Mouse (Mus musculus) embryo, embryonic 10 days (tissue): ENCODE results near the gene Bmx.

Experiments used
- DNase-seq: peaks from one replicate; pipeline ENCODE4 v3.0.0-alpha.2; 2015; ENCODE audit warnings: low spot score

The Bmx gene

GRCm38 (mm10) chrX:164258057-164258456, at the start of gene Bmx:
TSS of gene Bmx (minus strand) at chrX:164258193.
- no peak for DNase-seq

DNA sequence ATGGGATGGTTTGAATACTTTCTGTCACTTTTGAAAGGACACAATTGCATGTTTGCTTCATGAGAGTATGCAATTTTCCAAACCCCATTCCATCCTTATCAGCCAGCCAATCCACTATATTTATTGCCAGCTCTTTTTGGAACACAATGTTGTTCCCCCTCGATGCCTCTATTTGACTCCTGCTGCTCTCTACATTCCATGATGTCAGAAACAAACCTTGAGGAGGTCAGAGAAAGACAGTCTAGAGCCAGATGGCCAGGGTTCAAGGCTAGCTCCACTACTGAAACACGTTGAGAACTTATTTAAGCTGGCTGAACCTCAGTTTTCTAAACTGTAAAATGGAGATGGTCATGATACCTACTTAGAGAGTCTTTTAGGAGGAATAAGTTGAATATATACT, 48.3 kb upstream of the Bmx start:
- no peak for DNase-seq

DNA sequence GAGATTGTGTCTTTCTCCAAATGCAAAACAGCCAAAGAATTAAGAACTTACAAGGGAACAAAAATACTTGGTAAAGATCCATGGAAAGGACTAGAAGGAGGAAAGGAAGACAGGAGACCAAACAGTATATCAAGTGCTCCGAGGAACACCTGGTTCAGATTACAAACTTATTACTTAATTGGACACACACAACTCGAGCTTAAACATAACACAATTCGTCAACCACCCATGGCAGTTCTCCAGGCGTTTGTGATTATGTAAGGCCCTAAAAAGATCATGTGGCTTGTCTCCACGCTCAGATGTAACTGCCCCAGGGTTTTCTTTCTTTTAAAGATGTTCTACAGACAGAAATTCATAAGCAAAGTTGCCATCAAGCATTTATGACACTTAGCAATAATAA, 33.2 kb upstream of the Bmx start:
- peak; percentile 13 for DNase-seq

DNA sequence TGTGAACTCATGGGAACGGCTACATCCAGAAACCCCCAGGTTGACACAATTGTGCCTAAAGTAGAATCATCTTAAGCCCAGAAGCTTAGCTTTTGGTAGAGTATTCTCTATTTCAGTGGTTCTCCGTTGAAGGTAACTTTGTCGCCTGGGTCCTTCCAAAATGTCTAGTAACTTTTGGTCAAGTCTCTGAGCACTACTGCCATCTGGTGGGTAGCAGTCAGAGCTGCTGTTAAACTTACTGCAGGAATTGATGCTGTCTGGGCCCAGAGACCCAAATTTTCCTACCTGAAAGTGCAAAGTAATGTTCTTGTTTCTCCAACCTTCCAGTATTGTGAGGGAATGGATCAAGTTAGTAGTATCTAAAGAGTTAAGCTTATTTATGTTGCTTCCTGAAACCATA, 29.1 kb upstream of the Bmx start:
- peak; percentile 57 for DNase-seq

- no peak for DNase-seq
These were observed 25.8 kb upstream of the Bmx start for GRCm38 (mm10) chrX:164283808-164284207.

GRCm38 (mm10) chrX:164280918-164281647, 23.1 kb upstream of the Bmx start:
- DNase-seq = no peak

DNA sequence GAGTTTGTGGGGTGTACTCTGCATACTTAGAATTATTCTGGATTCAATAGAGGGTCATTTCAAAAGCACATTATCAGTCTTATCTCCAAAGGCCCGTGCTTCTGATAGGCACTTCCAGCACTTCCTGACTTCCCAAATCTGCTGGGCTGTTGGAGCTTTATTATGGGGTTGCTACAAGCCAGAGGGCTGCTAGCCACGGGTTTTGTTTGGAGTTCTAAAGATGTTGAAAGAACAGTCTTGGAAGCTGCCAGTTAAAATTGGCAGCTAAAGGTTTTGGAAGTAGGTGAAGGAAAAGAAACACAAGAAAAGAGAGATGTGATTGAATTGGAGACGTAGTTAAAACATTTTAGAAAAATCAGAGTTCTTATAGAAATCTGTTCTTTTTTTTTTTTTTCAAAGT, 17.5 kb upstream of the Bmx start:
- DNase-seq = no peak

DNA sequence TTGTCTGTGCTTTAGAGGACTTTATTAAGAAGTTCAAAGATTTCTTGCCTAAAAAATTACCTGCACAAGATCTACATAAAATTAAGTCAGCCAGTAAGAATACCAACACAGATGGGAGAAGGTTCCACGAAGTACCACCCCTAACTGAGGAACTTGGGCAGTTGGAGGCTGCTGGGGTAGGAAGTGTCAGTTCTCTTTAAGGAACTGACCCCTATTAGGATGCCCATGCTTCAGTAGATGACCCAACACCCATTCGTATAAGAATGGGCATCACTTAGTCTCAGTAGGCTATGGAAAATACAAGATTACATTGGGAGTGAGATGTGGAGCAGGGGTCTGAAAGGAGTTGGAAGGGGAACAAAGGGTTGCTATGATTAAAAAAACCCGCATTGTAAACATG, 12.6 kb upstream of the Bmx start:
- DNase-seq = no peak

GRCm38 (mm10) chrX:164269285-164269761, 11.3 kb upstream of the Bmx start, which contains the start of gene Pir:
TSS of gene Pir (plus strand) at chrX:164269371.
- peak; percentile 67 for DNase-seq

DNA sequence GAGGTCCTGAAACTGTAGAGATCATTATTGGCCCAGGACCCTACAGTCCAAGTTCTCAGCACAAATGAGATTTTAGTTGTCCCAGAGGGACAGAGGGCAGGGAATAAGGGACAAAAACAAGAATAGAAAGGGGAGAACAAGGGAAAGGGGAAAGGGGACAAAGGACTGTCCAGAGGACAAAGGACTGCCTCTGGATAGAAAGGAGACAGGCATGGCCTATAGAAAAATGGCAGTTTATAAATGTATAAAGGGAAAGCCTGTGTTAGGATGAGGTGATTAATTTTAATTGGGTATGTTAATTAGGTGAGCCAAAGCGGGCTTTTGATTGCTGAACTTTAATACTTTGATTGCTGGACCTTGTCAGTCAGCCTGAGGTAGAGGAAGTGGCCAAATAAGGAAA, 6.9 kb upstream of the Bmx start:
- DNase-seq = no peak

GRCm38 (mm10) chrX:164262286-164262685, 4.3 kb upstream of the Bmx start:
- DNase-seq = no peak

DNA sequence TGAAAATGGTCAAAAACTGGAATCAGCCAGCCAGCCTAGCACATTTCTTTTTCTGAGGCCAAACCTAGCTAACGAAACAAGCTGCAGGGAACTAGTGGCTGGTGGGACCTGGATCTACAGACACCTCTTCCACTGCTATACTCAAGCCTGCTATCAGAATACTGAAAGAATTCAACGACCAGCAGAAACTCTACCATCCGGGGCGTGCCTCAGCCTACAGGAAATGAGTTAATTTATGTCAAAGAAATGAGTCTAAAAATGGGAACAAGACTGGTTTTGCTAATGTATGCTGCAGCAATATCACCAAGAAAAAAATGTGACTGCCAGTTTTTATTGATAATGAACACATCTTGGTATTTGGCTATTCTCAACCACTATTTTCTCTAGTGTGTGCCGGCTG, 669 bp upstream of the Bmx start:
- DNase-seq = no peak

- no peak for DNase-seq
These were observed 1.5 kb downstream of the Bmx start for GRCm38 (mm10) chrX:164256527-164256926.

DNA sequence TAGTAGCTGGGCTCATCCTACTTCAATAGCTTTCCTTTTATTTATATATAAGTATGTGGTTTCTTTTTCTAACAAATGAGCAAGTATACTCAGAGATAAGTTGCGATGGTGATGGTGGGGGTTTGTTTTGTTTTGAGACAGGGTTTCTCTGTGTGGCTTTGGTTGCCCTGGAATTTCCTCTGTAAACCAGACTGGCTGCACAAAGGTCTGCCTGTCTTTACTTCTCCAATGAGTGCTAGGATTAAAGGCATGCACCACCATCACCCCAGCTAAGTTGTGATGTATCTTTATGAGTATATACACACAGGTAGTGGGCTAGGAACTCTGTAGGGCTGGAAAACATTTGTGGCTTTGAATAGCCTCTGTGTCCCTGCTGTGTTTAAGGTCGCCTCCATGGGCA, 11.3 kb downstream of the Bmx start:
- DNase-seq = no peak

DNA sequence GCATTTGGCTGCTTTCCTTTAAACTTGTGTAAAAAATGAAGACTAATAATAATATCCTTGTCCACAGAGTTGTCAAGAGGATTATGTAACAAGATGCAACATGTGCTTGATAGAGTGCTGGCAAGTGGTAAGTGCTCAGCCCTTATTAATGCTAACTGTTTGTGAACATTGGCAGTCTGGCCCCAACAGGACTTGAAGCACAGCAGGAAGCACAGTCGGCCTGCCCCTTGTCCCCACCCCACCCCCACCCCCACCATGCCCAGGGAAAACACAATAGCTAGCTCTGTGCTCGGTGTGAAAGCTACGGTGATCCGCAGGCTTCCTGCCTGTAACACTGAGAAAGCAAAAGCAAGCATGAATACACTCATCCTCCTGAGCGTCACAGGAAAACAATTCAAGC, 12.3 kb downstream of the Bmx start:
- DNase-seq = peak; percentile 11

DNA sequence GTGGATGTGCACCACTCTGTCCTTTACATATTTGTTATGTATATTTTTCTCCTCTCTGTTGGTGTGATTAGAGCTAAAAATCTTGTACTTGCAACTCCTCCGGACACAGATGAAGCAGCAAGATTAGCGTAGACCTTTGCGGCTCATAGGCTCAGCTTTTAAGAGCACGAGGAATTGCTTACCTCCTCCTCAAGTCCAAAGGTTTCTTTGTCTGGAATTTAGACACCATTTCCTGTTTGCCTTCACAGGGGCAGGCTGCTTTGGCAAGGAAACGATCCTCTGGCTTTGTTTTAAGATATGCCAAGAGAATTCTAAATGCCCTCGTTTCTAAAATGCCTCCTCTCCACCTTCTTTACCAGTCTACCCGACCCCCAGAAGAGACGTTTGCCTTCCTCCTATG, 24.6 kb downstream of the Bmx start:
- DNase-seq = no peak

GRCm38 (mm10) chrX:164221989-164222388, 36.0 kb downstream of the Bmx start:
- peak; percentile 5 for DNase-seq

DNA sequence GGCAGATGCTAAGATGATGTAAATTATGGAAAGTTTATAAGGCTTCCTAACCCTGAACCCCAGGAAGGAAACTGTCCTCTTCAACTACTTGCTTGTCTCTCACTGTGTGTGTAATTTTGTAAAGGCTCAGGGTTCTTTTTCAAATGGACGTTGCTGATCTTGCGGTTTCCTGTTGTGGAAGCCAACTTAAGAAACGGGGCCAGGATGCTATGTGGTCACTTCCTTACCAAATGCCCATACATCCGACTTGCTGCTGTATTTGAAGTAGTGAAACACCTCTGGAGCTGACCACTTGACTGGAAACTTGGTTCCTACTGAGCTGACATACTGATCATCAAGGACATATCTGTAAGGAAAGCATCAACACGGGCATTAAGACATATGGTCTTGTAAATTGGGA, 57.4 kb downstream of the Bmx start:
- DNase-seq = no peak

DNA sequence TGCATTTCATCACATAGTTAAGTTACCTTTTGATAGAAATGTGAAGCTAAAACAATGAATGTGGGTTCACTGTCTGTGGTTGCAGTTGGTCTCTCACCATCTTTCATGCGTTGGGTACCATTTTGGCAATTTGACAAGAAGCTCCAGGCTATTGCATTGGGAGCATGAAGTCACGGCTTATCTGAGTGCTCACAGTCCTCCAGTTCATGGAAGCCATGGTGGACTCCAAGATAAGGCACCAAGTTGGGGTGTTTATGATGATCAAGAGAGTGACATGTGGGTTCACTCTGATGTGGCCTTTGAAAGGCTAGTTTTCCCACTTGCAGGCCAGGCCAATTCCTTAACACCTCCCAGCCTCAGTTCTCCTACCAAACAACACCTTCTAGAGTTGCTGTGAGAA, 60.3 kb downstream of the Bmx start:
- DNase-seq = no peak

- DNase-seq = no peak
These were observed 68.1 kb downstream of the Bmx start for GRCm38 (mm10) chrX:164189880-164190279.

DNA sequence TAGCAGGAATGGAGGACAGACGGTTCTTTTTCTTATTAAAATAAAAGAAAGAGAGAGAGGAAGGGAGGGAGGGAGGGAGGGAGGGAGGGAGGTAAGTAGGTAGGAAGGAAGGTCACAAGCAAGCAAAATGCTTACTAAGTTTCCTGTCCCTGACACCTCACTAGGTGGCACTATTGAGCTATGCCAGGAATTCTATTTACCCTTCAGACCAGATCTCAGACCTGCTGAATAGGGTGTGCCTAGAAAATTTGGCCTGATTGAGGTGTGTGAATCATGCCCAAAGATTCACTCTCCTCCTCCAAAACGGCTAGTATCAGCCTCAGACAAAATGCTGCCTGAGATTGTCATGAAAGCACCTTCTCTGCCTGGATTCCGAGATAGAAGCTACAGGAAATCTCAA, 74.1 kb downstream of the Bmx start:
- peak; percentile 78 for DNase-seq

- peak; percentile 60 for DNase-seq
These were observed 78.2 kb downstream of the Bmx start for GRCm38 (mm10) chrX:164179746-164180145.

GRCm38 (mm10) chrX:164178856-164179255, 79.1 kb downstream of the Bmx start:
- DNase-seq = no peak

DNA sequence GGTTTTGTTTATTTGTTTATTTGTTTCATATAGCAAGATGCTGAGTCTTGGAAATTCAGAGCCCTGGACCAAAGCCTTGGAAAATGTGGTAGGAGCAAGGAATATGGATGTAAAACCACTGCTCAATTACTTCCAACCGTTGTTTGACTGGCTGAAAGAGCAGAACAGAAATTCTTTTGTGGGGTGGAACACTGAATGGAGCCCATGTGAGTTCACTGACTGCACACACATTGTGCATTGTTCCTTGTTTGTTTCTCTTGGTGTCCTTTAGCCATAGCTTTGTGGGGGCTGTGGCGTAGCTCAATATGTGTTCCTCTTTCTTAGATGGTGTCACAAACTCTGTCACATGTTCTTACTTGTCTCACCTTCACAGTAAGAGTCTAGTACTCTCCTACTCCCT, 82.2 kb downstream of the Bmx start:
- DNase-seq = no peak
